Mouse (Mus musculus) hindbrain, postnatal 0 days (tissue): ENCODE data around the gene Car9. TPM values are rescaled to one million over a fixed set of nuclear protein-coding genes. Genes with fewer than 3 reads are reported as not detected.

ENCODE experiments used
- ATAC-seq: fragments of 200-750 bp; cut with Nextera tagmentation; 2 replicates; pipeline ENCODE4 v1.8.0; 2017; ENCODE audit warnings: mild to moderate bottlenecking, moderate TSS enrichment, moderate library complexity
- DNase-seq: peaks from one replicate; pipeline ENCODE4 v3.0.0-alpha.2; 2015; ENCODE audit warnings: low spot score
- H3K27ac ChIP-seq: fragments of 300-500 bp; sonication (generic); 2 replicates; pipeline ENCODE4 v1.5.1; 2014; ENCODE audit warnings: mild to moderate bottlenecking
- H3K27me3 ChIP-seq: fragments of 300-500 bp; sonication (generic); 2 replicates; pipeline ENCODE4 v1.6.1; 2014; ENCODE audit warnings: low read length, mixed read lengths; ENCODE audit not compliant: insufficient read depth
- H3K36me3 ChIP-seq: fragments of 300-500 bp; sonication (generic); 2 replicates; pipeline ENCODE4 v1.6.1; 2014; ENCODE audit warnings: low read length, mixed read lengths; ENCODE audit not compliant: insufficient read depth
- H3K4me1 ChIP-seq: fragments of 300-500 bp; sonication (generic); 2 replicates; pipeline ENCODE4 v1.6.1; 2014; ENCODE audit warnings: antibody characterized with exemption, low read length, mixed read lengths; ENCODE audit not compliant: insufficient read depth
- H3K4me2 ChIP-seq: fragments of 300-500 bp; sonication (generic); 2 replicates; pipeline ENCODE4 v1.6.1; 2014; ENCODE audit warnings: low read depth, mild to moderate bottlenecking, low read length, moderate library complexity, mixed read lengths
- H3K4me3 ChIP-seq: fragments of 300-500 bp; sonication (generic); 2 replicates; pipeline ENCODE4 v1.5.1; 2014; ENCODE audit warnings: low read length
- H3K9ac ChIP-seq: fragments of 300-500 bp; sonication (generic); replicated peaks from 2 replicates; pipeline ENCODE4 v1.6.1; 2014; ENCODE audit warnings: mild to moderate bottlenecking, low read length, moderate library complexity, mixed read lengths
- H3K9me3 ChIP-seq: fragments of 300-500 bp; sonication (generic); 2 replicates; pipeline ENCODE4 v1.6.1; 2016; ENCODE audit warnings: low read length, mixed read lengths
- CTCF ChIP-seq: IDR thresholded peaks from 2 replicates; pipeline ENCODE4 v1.5.1; 2016; ENCODE audit warnings: antibody characterized with exemption, control low read depth, low read depth
- WGBS: fragments of 180-500 bp; shearing (Covaris S2); extraction: QIAGEN DNeasy Blood & Tissue Kit; methylation state at CpG from one replicate; pipeline ENCODE4 v1.1.7; 2014; 5-methylcytosine and 5-hydroxymethylcytosine counted together
- polyA plus RNA-seq: library from polyadenylated mRNA; unstranded; fragments of >200 nt; fragmentation: Nextera tagmentation; extraction: Ambion mirVana; gene quantifications from 2 replicates; pipeline ENCODE4 v1.2.1, GENCODE M21; 2015
- total RNA-seq: library from RNA; depleted of rRNA; stranded (reverse); fragments of >200 nt; gene quantifications from 2 replicates; pipeline ENCODE4 v1.2.3, GENCODE M21; 2014; rRNA removed

Car9 gene
- total and polyA plus RNA-seq, 2 experiments from 2014 or later: 0.26 to 0.50 TPM

DNA sequence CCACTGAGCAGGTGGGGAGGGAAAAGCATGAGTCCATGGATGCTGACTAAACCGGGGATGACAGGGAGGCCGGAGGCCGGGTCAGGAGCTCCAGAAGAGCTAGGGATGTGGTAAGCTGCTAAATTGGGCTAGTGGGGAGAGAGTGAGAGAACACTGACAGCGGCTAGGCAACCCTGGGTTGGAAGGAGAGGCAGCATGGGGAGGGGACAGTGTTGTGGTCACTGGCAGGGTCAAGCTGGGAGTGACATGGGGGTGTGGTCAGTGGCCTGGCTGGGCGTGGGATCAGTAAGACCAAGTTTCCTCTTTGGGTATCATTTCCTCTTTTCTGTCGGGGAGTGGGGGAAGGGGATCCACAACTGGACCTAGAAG is 53.5 kb downstream of the Car9 start:
- Histone ChIP-seq H3K4me3 (no peak overlapping the region), H3K4me1 (peaks cover 18% of the 10 kb centered on the region), H3K27ac (no peak overlapping the region), H3K36me3 (peaks cover 18% of the 10 kb centered on the region), H3K9ac (no peak overlapping the region; the same call in 1 of the 2 replicates), H3K27me3 (no peaks in the 10 kb centered on the region), H3K4me2 (peak overlapping the region; percentile 64), H3K9me3 (no peaks in the 10 kb centered on the region)
- TF ChIP-seq CTCF: no peak
- 54% methylated on average over 5 of the region's 6 CpGs for WGBS
- ATAC-seq (no peak), DNase-seq (no peak)

DNA sequence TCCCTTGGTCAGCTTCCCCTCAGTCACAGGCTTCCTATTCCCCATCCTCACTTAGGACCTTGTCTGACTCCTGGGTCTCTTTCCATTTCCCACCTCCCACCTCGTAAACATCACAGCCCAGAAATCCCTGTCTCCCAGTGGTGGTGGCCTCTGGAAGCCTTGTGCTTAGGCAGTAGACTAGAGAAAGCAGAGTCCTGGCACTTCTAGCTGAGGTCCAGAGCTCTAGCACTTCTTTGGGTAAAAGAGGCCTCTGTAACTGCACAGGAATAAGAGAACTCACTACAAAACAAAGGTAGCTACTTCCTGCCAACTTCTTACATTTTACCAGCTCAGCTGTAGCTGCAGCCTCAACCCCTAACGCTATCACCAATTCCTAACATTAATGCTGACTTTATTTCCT is 54.2 kb downstream of the Car9 start:
- Histone ChIP-seq H3K36me3 (peaks cover 18% of the 10 kb centered on the region), H3K9me3 (no peaks in the 10 kb centered on the region), H3K4me3 (peak overlapping the region; percentile 85), H3K4me1 (peaks cover 18% of the 10 kb centered on the region), H3K27ac (no peak overlapping the region), H3K9ac (peak overlapping the region; percentile 91), H3K4me2 (peak overlapping the region; percentile 64), H3K27me3 (no peaks in the 10 kb centered on the region)
- WGBS: 33% methylated on average over 2 of the region's 2 CpGs
- no peak for TF ChIP-seq CTCF
- ATAC-seq: no peak
- DNase-seq: no peak

DNA sequence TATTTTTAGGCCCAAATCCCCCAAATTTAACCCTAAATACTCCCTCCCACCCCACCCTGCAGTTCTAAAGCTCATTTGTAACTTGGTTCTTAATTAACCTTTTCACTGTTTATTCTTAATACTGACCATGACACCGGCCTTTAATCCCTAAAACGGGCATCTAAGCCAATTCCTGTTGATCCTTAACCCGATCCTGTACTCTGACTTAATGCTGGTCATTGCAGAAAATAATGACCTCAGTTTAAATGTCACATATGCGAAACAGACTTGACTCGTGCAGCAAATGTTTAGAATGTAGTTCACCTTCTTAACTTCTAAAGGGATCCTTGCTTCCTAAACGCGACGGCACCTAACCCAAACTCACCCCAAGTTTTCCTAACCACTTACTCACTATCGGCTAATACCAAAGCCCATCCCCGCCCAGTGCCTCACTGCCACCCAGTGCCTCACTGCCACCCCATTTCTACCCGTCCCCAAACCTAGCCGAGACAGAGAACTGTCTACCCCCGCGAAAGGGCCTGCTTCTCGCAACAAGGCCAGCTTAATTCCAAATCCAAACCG is 54.8 kb downstream of the Car9 start:
- no peak for TF ChIP-seq CTCF
- Histone ChIP-seq H3K27ac (peak overlapping the region; percentile 95), H3K4me1 (peaks cover 18% of the 10 kb centered on the region), H3K9ac (peak overlapping the region; percentile 91), H3K27me3 (no peaks in the 10 kb centered on the region), H3K36me3 (peaks cover 21% of the 10 kb centered on the region), H3K4me3 (peak overlapping the region; percentile 85), H3K4me2 (peak overlapping the region; percentile 64), H3K9me3 (no peaks in the 10 kb centered on the region)
- 3% methylated on average over 16 of the region's 16 CpGs for WGBS
- DNase-seq: no peak
- ATAC-seq: no peak; the same call in 1 of the 2 replicates

DNA sequence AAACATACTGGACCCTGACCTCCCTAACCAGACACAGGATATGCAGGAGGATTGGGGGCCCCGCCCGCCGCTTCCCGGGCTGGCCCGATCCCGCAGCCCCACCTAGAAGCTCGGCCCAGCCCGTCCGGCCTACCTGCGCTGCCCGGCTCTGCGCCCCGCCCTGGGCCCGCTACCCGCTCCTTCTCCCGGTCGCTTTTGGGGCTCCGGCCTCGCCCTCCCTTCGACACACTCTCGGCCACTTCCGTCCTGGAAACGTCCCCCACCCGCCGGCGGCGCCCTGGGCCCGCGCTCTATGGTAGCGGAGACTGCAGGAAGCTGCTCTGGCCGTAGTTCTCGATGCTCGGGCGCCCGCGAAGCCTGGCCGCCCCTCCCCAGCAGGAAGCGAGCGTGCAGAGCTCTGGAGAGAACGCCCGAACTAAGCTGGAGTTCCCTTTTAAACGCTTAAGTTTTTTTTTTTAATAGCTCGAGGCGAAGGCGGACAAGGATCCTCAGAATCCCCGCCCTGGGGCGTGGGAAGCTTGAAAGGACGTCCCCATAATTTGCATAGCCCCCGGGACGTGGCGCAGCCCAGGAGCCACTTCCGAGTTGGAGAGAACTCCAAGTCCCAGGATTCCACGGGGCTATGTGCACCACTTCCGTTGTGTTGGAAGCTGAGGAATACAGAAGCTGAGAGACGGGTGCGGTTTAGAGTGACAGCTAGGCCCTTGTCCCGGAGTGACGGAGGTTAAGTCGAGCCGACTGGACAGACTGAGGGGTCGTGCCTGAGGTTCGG is 55.4 kb downstream of the Car9 start, which contains the start of the genes Creb3 and Tln1:
TSS of gene Creb3 (plus strand) at position 336 of the 772 bp plus-strand sequence.
TSS of gene Tln1 (minus strand) at position 695 of the 772 bp plus-strand sequence.
- H3K27ac ChIP-seq: peak within 1 kb of the TSS; percentile 95
- H3K9ac ChIP-seq: peak within 1 kb of the TSS; percentile 91
- H3K4me2 ChIP-seq: peak within 1 kb of the TSS; percentile 64
- H3K36me3 ChIP-seq: peaks cover 28% of the 10 kb centered on the region
- no peaks in the 10 kb centered on the region for H3K27me3 ChIP-seq
- peak within 1 kb of the TSS; percentile 85 for H3K4me3 ChIP-seq
- under 1% methylated on average over 62 of the region's 62 CpGs for WGBS
- peak; percentile 21 for TF ChIP-seq CTCF
- peaks cover 18% of the 10 kb centered on the region for H3K4me1 ChIP-seq
- no peaks in the 10 kb centered on the region for H3K9me3 ChIP-seq
- ATAC-seq: peak; percentile 95
- peak; percentile 97 for DNase-seq

DNA sequence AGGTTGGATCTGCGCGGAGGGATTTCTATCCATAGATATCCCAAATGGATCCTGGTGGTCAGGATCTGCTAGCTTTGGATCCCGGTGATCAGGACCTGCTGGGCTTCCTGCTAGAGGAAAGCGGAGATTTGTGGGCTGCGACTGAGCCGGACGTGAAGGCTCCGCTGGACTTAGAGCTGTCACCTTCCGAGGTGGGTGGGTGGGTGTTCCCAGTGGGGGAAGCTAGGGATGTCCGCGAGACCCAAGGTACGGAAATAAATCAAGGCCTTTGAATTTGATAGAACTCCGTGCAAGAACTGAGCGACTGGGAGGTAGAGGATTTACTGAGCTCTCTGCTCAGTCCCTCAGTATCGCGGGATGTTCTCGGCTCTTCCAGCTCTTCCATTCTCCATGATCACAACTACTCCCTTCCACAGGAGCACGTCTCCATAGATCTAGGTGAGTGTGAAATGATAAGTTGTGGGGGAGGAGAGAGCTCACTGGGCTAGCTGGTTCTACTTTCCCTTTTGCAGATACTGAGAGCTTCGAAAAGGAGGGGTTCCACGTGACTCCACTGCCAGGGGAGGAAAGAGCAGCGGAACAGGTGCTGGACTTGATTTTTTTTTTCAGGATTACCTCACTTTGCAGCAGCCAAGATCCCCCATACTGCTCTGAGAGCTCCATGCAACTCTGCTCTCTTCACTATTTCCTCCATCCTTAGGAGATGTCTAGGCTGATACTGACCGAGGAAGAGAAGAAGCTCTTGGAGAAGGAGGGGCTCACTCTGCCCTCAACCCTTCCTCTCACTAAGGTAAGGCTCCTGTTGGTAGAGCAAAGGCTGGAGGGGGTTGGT is 56.2 kb downstream of the Car9 start:
- peak overlapping the region; percentile 91 for H3K9ac ChIP-seq
- peak overlapping the region; percentile 64 for H3K4me2 ChIP-seq
- peaks cover 36% of the 10 kb centered on the region for H3K36me3 ChIP-seq
- H3K4me3 ChIP-seq: peak overlapping the region; percentile 85
- ATAC-seq: peak; percentile 27
- no peak for TF ChIP-seq CTCF
- H3K27ac ChIP-seq: peak overlapping the region; percentile 95
- H3K9me3 ChIP-seq: no peaks in the 10 kb centered on the region
- DNase-seq: peak; percentile 40
- peaks cover 18% of the 10 kb centered on the region for H3K4me1 ChIP-seq
- 6% methylated on average over 22 of the region's 22 CpGs for whole genome bisulfite sequencing
- no peaks in the 10 kb centered on the region for H3K27me3 ChIP-seq

Other genes with a start within 250 kb of the Car9 start
- gene Atp8b5, start 239.8 kb upstream of the Car9 start, total RNA-seq: 0.32 and 2.4 TPM in 2 replicates
- 0.44 and 0.54 TPM in 2 replicates for gene Atp8b5, start 239.8 kb upstream of the Car9 start, polyA plus RNA-seq
- 151 and 189 TPM in 2 replicates for gene Rusc2, start 125.0 kb upstream of the Car9 start, total RNA-seq
- gene Rusc2, start 125.0 kb upstream of the Car9 start, polyA plus RNA-seq: 51.3 and 63.8 TPM in 2 replicates
- gene Fam166b, start 77.8 kb upstream of the Car9 start, total RNA-seq: 0.61 and 1.4 TPM in 2 replicates
- 1.6 TPM in 2 replicates for gene Fam166b, start 77.8 kb upstream of the Car9 start, polyA plus RNA-seq
- 157 and 171 TPM in 2 replicates for gene Tesk1, start 65.0 kb upstream of the Car9 start, total RNA-seq
- gene Tesk1, start 65.0 kb upstream of the Car9 start, polyA plus RNA-seq: 16.2 and 17.8 TPM in 2 replicates
- gene Cd72, start 52.3 kb upstream of the Car9 start, total RNA-seq: not detected in 2 replicates
- 4.4 and 4.7 TPM in 2 replicates for gene Cd72, start 52.3 kb upstream of the Car9 start, polyA plus RNA-seq
- 0.90 TPM in 1 of 2 replicates, not detected in the other for gene Sit1, start 23.2 kb upstream of the Car9 start, total RNA-seq
- gene Sit1, start 23.2 kb upstream of the Car9 start, polyA plus RNA-seq: not detected in 2 replicates
- 36.6 and 89.9 TPM in 2 replicates for gene Ccdc107, start 14.1 kb upstream of the Car9 start, total RNA-seq
- 104 and 108 TPM in 2 replicates for gene Ccdc107, start 14.1 kb upstream of the Car9 start, polyA plus RNA-seq
- 6.9 and 20.6 TPM in 2 replicates for gene Arhgef39, start 7.3 kb upstream of the Car9 start, total RNA-seq
- 4.5 and 8.0 TPM in 2 replicates for gene Arhgef39, start 7.3 kb upstream of the Car9 start, polyA plus RNA-seq
- gene Tpm2, start 16.8 kb downstream of the Car9 start, total RNA-seq: 2.4 and 5.9 TPM in 2 replicates
- 7.7 and 9.4 TPM in 2 replicates for gene Tpm2, start 16.8 kb downstream of the Car9 start, polyA plus RNA-seq
- 40.1 and 75.9 TPM in 2 replicates for gene Creb3, start 55.4 kb downstream of the Car9 start, total RNA-seq
- 77.9 and 82.8 TPM in 2 replicates for gene Creb3, start 55.4 kb downstream of the Car9 start, polyA plus RNA-seq
- 43.0 and 51.0 TPM in 2 replicates for gene Tln1, start 55.7 kb downstream of the Car9 start, total RNA-seq
- 69.9 and 70.3 TPM in 2 replicates for gene Tln1, start 55.7 kb downstream of the Car9 start, polyA plus RNA-seq
- 18.9 and 31.2 TPM in 2 replicates for gene Rgp1, start 71.7 kb downstream of the Car9 start, total RNA-seq
- gene Rgp1, start 71.7 kb downstream of the Car9 start, polyA plus RNA-seq: 11.5 and 13.5 TPM in 2 replicates
- gene Gba2, start 71.9 kb downstream of the Car9 start, total RNA-seq: 34.0 and 36.3 TPM in 2 replicates
- gene Gba2, start 71.9 kb downstream of the Car9 start, polyA plus RNA-seq: 45.4 and 47.6 TPM in 2 replicates
- gene Msmp, start 77.5 kb downstream of the Car9 start, total RNA-seq: not detected in 2 replicates
- 1.2 and 1.9 TPM in 2 replicates for gene Msmp, start 77.5 kb downstream of the Car9 start, polyA plus RNA-seq
- 25.0 and 41.3 TPM in 2 replicates for gene Npr2, start 125.0 kb downstream of the Car9 start, total RNA-seq
- 8.8 and 8.9 TPM in 2 replicates for gene Npr2, start 125.0 kb downstream of the Car9 start, polyA plus RNA-seq
- gene Spag8, start 146.6 kb downstream of the Car9 start, total RNA-seq: 6.8 and 17.0 TPM in 2 replicates
- 7.8 and 8.2 TPM in 2 replicates for gene Spag8, start 146.6 kb downstream of the Car9 start, polyA plus RNA-seq
- 86.8 and 131 TPM in 2 replicates for gene Hint2, start 149.5 kb downstream of the Car9 start, total RNA-seq
- 98.7 and 107 TPM in 2 replicates for gene Hint2, start 149.5 kb downstream of the Car9 start, polyA plus RNA-seq
- 25.3 and 31.6 TPM in 2 replicates for gene Tmem8b, start 162.0 kb downstream of the Car9 start, total RNA-seq
- gene Tmem8b, start 162.0 kb downstream of the Car9 start, polyA plus RNA-seq: 10.3 and 11.4 TPM in 2 replicates
- not detected in 2 replicates for gene Fam221b, start 162.2 kb downstream of the Car9 start, total RNA-seq
- gene Fam221b, start 162.2 kb downstream of the Car9 start, polyA plus RNA-seq: 1.4 and 1.6 TPM in 2 replicates
- gene Olfr70, start 193.8 kb downstream of the Car9 start, total RNA-seq: 0.36 TPM in 1 of 2 replicates, not detected in the other
- not detected in 2 replicates for gene Olfr70, start 193.8 kb downstream of the Car9 start, polyA plus RNA-seq
- gene Olfr71, start 203.3 kb downstream of the Car9 start, total RNA-seq: not detected in 2 replicates
- not detected in 2 replicates for gene Olfr71, start 203.3 kb downstream of the Car9 start, polyA plus RNA-seq
- gene Hrct1, start 220.2 kb downstream of the Car9 start, total RNA-seq: 0.73 and 1.8 TPM in 2 replicates
- gene Hrct1, start 220.2 kb downstream of the Car9 start, polyA plus RNA-seq: 0.70 and 0.92 TPM in 2 replicates
- gene Spaar, start 223.1 kb downstream of the Car9 start, total RNA-seq: 0.10 and 0.22 TPM in 2 replicates
- 0.08 and 0.13 TPM in 2 replicates for gene Spaar, start 223.1 kb downstream of the Car9 start, polyA plus RNA-seq